Mouse (Mus musculus): ENCODE measurements around the gene Slc24a4.

Slc24a4 gene

GRCm38 (mm10) chr12:102128081-102128790, at the start of gene Slc24a4:
Gene Slc24a4, plus strand, starts transcription at chr12:102128733.
- peak; percentile 7 for DNase-seq

GRCm38 (mm10) chr12:102082648-102083425, 45.7 kb upstream of the Slc24a4 start:
- DNase-seq, result no peak

- no peak for DNase-seq
These were observed 38.0 kb upstream of the Slc24a4 start for GRCm38 (mm10) chr12:102090535-102090934.

GRCm38 (mm10) chr12:102092342-102093094, 36.0 kb upstream of the Slc24a4 start:
- no peak for DNase-seq

GRCm38 (mm10) chr12:102105990-102106389, 22.5 kb upstream of the Slc24a4 start:
- DNase-seq, result no peak

- DNase-seq, result no peak
These were observed 19.7 kb upstream of the Slc24a4 start for GRCm38 (mm10) chr12:102108851-102109250.

- no peak for DNase-seq
These were observed 16.0 kb upstream of the Slc24a4 start for GRCm38 (mm10) chr12:102112491-102112890.

- no peak for DNase-seq
These were observed 15.6 kb upstream of the Slc24a4 start for GRCm38 (mm10) chr12:102112901-102113300.

GRCm38 (mm10) chr12:102113391-102113790, 15.1 kb upstream of the Slc24a4 start:
- no peak for DNase-seq

GRCm38 (mm10) chr12:102116580-102116979, 12.0 kb upstream of the Slc24a4 start:
- no peak for DNase-seq

GRCm38 (mm10) chr12:102118014-102118413, 10.5 kb upstream of the Slc24a4 start:
- no peak for DNase-seq

- DNase-seq, result no peak
These were observed 932 bp upstream of the Slc24a4 start for GRCm38 (mm10) chr12:102127601-102128000.

- DNase-seq, result peak; percentile 50
These were observed 416 bp downstream of the Slc24a4 start for GRCm38 (mm10) chr12:102128791-102129507.

- DNase-seq, result no peak
These were observed 1.0 kb downstream of the Slc24a4 start for GRCm38 (mm10) chr12:102129508-102130030.

- no peak for DNase-seq
These were observed 11.2 kb downstream of the Slc24a4 start for GRCm38 (mm10) chr12:102139710-102140109.

- DNase-seq, result no peak
These were observed 12.8 kb downstream of the Slc24a4 start for GRCm38 (mm10) chr12:102141330-102141729.

- DNase-seq, result no peak
These were observed 19.1 kb downstream of the Slc24a4 start for GRCm38 (mm10) chr12:102147678-102148077.

GRCm38 (mm10) chr12:102148746-102149145, 20.2 kb downstream of the Slc24a4 start:
- peak; percentile 27 for DNase-seq

- no peak for DNase-seq
These were observed 22.7 kb downstream of the Slc24a4 start for GRCm38 (mm10) chr12:102151185-102151584.

- DNase-seq, result peak; percentile 41
These were observed 25.3 kb downstream of the Slc24a4 start for GRCm38 (mm10) chr12:102153796-102154195.

GRCm38 (mm10) chr12:102154815-102155214, 26.3 kb downstream of the Slc24a4 start:
- no peak for DNase-seq

- DNase-seq, result no peak
These were observed 36.1 kb downstream of the Slc24a4 start for GRCm38 (mm10) chr12:102164632-102165031.

All from kidney, adult 18-20 months (tissue).